Mouse (Mus musculus): ENCODE measurements around the gene Prap1.

The Prap1 gene

GRCm38 (mm10) chr7:140092924-140093528 lies at the start of gene Prap1:
Gene Prap1 (plus strand): TSS chr7:140093395.
- DNase-seq: no peak

- DNase-seq: no peak
Observed at GRCm38 (mm10) chr7:140045546-140045945, 47.6 kb upstream of the Prap1 start.

DNA sequence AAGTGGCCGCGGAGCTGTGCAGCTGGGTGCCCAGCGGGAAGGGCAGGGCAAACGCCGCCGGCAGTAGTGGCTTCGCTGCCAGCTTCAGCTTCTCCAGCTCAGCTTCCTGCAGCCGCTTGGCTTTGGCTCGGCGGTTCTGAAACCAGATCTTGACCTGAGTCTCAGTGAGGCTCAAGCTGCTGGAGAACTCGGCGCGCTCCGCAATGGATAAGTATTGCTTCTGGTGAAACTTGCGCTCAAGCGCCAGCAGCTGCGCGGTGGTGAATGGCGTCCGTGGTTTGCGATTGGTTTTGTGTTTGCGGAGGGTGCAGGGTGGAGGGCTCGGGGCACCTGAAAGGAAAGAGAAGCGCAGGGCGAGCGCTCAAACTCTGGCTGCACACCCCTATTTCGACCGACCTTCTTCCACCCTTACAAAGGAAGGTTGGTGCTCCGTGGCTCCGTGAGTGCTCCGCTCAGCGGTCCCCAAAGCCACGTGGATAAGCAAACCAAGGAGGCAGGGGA lies 45.3 kb upstream of the Prap1 start:
- peak; percentile 7 for DNase-seq

DNA sequence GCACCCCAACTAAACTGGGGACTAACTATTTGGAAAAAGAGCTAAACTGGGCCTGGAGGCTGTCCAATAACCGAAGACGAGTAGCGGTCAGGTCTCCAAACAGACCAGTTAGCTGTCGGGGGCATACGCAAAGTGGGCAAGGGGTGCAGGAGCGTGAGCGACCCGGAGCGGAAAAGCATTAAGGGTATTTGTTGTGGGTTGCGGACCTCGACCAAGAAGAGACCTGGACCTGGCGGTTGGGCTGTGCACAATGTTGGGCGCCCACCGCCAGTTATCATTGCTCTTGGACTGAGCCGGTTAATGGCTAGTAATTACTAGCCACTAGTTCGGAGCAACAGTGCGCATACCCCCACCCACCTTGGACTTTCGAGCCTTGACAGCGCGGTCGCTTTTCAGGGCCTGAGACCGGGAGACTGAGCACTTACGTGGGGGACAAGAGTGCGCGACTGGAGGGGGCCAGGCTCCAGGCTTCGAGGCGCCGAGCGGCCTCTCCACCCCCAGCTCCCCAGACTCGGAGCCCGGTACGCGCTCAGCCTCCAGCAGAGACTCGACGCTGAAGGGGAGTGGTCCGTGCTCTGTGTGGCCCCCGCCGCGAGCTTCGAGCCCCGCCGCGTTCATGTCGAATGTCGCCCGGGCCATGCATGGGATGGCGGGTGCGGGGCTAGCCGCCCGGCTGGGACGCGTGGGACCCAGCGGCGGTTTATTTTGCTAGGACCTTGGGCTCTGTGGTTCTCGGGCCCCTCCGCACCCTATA lies 44.7 kb upstream of the Prap1 start, which contains the start of gene Msx3:
Msx3 (minus strand) TSS at position 729 of the 754 bp plus-strand sequence.
- no peak for DNase-seq

- DNase-seq: peak; percentile 34
Observed at GRCm38 (mm10) chr7:140049115-140049689, 44.0 kb upstream of the Prap1 start.

DNA sequence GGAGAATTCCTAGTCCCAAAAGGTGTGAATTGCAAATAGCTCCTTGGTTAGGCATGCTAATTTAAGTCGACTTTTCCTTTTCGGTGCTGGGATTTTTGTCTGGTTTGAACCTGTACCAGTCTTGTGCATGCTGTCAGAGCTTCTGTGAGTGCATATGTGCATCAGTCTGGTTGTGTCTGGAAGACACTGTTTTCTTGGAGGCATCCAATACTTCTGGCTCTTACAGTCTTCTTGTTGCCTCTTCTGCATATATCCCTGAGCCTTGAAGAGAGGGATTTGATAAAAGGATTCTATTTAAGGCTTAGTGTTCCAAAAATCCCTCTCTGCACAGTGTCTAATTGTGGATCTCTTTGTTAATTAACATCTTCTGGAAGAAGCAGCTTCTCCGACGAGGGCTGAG lies 39.1 kb upstream of the Prap1 start:
- no peak for DNase-seq

DNA sequence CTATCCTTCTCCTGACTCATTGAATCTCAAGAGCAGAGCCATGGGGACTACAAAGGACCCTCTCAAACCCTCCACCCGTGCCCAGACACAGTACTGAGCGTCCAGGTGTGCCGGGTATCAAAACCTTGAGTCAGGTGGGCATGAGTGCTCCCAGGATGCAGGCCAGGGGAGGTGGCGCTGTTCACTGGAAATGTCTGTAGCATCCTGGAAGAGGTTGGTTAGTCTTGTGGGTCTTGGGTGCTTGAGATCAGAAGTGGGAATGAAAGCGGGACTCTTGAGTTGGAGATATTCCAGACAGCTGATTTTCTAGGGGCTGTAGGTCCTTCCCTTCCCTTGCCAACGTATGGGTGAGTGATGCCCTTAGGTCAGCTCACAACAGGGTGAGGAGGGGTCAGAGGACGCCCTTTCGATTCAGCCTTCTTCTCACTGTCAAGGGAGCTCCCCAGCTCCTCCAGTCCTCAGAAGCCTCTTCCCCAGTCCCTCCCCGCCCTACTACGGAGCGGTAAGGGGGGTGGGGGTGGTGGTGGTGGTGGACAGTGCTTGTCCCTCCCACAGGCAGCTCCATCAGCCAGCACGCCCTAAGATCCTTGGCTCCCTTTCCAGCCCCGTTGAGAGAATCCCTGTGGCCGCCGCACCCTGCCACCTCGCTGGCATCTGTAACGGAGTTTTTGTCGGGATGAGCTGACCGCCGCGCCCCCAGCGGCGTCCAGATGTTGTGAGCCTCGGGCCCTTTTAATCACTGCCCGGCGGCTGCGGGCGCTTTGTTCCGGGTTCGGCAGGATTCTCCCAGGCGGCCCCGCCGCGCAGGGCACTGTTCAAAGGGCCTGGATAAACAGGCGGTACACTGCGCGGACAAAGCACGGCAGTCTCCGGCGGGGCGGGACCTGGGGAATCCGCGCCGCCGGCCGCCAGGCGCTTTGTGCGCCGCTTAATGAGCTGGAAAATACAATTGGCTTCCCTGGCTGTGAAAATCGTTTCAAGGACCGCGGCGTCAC lies 35.5 kb upstream of the Prap1 start:
- DNase-seq: peak; percentile 38

- DNase-seq: no peak
Observed at GRCm38 (mm10) chr7:140058528-140058927, 34.7 kb upstream of the Prap1 start.

GRCm38 (mm10) chr7:140059601-140060000 lies 33.6 kb upstream of the Prap1 start:
- DNase-seq: no peak

DNA sequence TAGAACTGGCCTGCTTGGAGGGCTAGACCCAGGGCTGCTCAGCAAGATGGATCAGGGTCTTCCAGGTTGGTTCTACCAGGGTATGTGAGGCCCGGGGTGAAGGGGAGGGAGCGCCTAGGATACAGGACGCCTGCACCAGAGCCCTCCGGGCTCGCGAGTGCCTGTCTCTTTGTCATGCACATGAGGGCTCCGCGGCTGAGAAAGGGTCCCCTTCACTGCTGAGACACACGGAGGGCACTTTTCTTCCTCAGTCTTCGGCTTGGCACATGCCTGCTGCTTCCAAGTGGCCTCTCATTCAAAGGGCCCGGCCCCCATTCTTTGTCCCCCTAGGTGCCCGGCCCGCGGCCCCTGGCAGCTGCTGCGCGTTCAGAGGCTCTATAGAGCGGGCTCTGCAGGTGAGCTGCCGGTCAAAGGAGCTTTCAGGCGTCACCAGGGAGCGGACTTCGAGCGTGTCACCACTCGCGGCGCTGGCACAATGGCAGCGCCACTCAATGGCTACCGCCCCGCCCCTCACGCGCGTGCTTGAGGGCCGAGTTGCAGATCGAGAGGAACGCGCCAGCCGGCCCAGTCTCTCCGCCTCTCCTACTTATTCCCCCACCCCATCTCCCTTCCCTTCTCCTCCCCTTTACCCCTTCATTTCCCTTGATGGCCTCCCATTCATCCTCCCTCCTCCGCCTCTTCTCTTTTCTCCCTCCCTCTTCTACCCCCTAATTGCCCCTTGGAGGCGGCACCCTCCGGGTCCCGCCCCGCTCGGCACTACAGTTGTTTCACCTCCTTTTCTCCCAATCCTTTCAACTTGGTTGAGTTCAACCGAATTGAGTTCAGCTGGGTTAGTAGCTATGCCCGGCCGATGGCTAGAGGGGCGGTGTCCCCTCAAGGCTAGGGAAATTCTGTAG lies 32.0 kb upstream of the Prap1 start:
- peak; percentile 34 for DNase-seq

GRCm38 (mm10) chr7:140061832-140062130 lies 31.4 kb upstream of the Prap1 start:
- no peak for DNase-seq

DNA sequence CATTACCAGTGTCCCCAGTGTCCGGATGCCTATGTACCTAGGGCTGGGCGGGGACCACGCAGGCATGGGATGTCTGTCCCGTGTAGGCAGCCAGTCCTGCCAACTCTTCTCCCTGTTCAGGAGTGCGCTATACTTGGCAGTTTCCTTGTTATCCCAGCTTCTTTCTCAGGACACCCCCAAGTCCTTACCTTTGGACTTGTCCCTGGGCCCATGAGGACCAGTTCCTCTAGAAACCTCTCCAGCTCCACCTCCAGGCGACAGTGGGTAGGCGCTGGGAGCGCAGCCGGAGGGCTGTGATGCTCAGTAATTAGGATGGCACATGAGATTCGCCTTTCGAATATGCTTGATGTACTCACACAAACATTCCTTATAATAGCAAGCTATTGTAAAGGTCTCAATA lies 30.9 kb upstream of the Prap1 start:
- peak; percentile 20 for DNase-seq

DNA sequence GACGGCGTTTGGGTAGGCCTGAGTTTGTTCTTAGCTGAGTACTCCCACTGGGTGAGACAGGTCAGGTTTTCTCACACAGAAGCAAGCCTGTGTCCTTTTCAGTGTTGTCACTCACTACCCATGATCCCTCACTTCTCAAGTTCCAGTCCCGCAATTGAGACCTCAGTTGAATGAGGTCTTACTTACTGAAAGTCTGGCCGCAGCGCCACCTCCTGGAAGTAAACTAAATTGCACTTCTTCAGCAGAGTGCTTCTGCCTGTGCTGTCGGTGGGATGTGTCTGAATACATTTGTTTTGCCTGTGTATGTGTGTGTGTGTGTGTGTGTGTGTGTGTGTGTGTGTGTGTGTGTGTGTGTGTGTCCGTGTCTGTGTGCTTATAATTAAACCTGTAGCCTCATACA lies 30.1 kb upstream of the Prap1 start:
- DNase-seq: peak; percentile 70

- no peak for DNase-seq
Observed at GRCm38 (mm10) chr7:140067397-140067796, 25.8 kb upstream of the Prap1 start.

- no peak for DNase-seq
Observed at GRCm38 (mm10) chr7:140070042-140070711, 23.0 kb upstream of the Prap1 start.

DNA sequence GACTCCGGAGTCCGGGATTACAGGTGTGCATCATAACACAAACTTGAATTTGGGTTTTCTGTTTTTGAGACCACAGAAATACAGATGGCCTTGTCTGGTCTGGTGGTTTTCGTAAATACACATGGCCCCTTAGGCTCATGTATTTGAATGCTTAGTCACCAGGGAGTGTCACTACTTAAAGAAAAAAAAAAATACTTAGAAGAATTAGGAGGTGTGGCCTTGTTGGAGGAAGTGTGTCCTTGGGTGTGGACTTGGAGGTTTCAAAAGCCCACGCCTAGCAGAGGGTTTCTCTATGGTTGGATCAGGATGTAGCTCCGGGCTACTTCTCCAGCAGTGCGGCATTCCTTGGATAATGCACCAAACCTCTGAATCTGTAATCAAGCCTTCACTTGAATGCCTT lies 15.5 kb upstream of the Prap1 start:
- DNase-seq: no peak

GRCm38 (mm10) chr7:140078711-140079110 lies 14.5 kb upstream of the Prap1 start:
- DNase-seq: peak; percentile 76

DNA sequence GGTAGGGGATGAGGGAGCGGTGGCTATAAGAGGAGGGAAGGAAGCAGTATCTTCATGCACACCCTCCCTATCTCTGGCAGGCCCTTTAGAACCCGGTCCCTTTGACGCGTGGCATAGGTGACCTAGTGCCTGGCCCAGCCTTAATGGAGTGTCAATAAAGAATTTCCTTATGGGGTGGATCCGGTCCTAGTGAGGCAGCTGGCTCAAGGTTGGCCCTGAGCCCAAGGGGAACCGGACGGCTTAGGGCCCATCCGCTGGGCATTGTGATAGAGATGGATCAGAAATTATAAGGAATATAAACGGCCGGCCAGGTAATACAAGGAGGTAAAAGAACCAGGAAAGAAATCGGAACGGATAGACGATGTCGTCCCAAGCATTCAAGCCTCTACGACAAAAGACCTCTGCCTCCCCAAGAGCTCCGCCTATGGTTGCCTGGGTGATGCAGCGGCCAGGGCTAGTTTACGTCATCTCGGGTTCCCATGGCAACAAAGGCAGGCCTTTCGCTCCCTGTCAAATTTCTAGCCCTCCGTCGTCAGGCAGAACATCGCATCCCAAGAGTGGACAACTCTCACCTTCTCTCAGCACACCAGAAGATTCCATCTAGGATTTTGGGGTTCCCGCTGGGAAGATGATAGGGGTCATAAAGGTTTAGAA lies 12.6 kb upstream of the Prap1 start:
- peak; percentile 71 for DNase-seq

DNA sequence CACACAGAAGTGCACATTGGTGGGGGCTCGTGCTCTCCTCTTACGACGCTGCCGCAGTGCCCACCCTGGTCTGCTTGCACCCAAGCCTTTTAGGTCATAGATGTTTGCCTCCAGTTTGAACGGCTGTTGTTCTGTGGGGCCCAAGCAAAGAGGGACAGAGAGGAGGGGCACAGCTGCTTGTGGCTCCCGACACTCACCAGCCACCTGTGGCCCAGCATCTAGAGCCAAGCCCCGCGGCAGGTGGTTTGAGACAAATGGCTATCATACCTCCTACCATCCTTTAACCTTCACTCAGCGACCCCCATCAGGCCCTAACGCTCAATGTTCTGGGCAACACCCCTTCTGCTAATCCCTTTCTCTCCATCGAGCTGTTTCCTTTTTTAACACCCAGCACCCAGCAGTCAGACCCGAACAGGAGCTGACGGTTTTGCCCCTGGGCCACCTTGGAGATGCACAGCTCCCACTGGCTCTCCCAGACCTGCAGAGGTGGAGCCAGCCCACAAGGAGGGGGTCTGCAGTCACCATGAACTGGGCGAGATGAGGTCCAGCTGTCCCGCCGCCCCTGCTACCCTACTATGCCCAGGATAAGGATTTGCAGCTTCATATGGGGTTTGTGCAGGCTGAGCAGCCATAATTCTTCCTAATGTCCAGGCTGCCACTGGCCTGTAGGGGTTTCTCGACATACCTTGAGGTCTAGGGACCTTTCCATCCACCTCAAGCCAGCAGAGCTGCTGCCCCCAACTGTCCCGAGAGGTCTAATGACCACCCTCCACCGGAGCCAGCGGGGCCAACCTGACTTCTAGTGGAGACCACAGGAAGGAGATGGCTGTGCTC lies 11.6 kb upstream of the Prap1 start:
- no peak for DNase-seq

GRCm38 (mm10) chr7:140082242-140082678 lies 10.9 kb upstream of the Prap1 start, which contains the start of gene Caly:
Gene Caly (minus strand): TSS chr7:140082548.
- no peak for DNase-seq

Data from kidney, adult 18-20 months (tissue).